Mouse (Mus musculus): Measurements from ENCODE around the gene Gprasp2. TPM values are rescaled to one million over a fixed set of nuclear protein-coding genes. Genes with fewer than 3 reads are reported as not detected.

Gene Gprasp2
- total RNA-seq, 2 experiments from 2014 or later = 0.79 to 3.6 TPM

GRCm38 (mm10) chrX:135876679-135877078, 37.8 kb downstream of the Gprasp2 start:
- Histone ChIP-seq H3K4me3 (no peak overlapping the region), H3K27ac (no peak overlapping the region)
- no peak for TF ChIP-seq CTCF (IDR thresholded peaks at IDR 0.05)
- DNase-seq = no peak
- intact Hi-C loops (cut with DNase I) = no loop called here

GRCm38 (mm10) chrX:135879626-135880025, 40.8 kb downstream of the Gprasp2 start:
- intact Hi-C loops (cut with DNase I) = no loop called here
- no peak overlapping the region for H3K4me3 ChIP-seq
- no peak for TF ChIP-seq CTCF (IDR thresholded peaks at IDR 0.05)
- no peak for DNase-seq
- H3K27ac ChIP-seq = no peak overlapping the region

GRCm38 (mm10) chrX:135885411-135886233, 46.8 kb downstream of the Gprasp2 start:
- TF ChIP-seq CTCF (IDR thresholded peaks at IDR 0.05) = peak; percentile 5; the same call in 1 of the 2 replicates
- intact Hi-C loops (cut with DNase I) = no loop called here
- DNase-seq = peak; percentile 52
- Histone ChIP-seq H3K27ac (peak overlapping the region; percentile 71), H3K4me3 (peak overlapping the region; percentile 78)

- Histone ChIP-seq H3K27ac (peak overlapping the region; percentile 71), H3K4me3 (peak overlapping the region; percentile 78)
- intact Hi-C loops (cut with DNase I) = no loop called here
- no peak for TF ChIP-seq CTCF (IDR thresholded peaks at IDR 0.05)
- DNase-seq = peak; percentile 19
Observed at GRCm38 (mm10) chrX:135886234-135886585, 47.4 kb downstream of the Gprasp2 start.

Other genes starting within 250 kb of the Gprasp2 start
- not detected for gene Nxf7, start 240.3 kb upstream of the Gprasp2 start, total RNA-seq (2021)
- not detected for gene Prame, start 211.3 kb upstream of the Gprasp2 start, total RNA-seq (2021)
- gene Tcp11x2, start 145.2 kb upstream of the Gprasp2 start, total RNA-seq (2021) = not detected
- gene Tmsb15a, start 113.8 kb upstream of the Gprasp2 start, total RNA-seq (2021) = not detected
- gene Armcx5, start 96.3 kb upstream of the Gprasp2 start, total RNA-seq (2021) = 1 to 10 TPM; 4.2 TPM
- gene Gprasp1, start 96.3 kb upstream of the Gprasp2 start, total RNA-seq (2021) = 10 to 100 TPM; 17.6 to 30.1 TPM
- 1 to 10 TPM; 2.3 to 3.1 TPM for gene Bhlhb9, start 41.4 kb upstream of the Gprasp2 start, total RNA-seq (2021)
- under 1 TPM in 1 of 2 experiments, not detected in 1; 0.56 TPM for gene Arxes2, start 154.8 kb downstream of the Gprasp2 start, total RNA-seq (2021)
- gene Arxes1, start 194.3 kb downstream of the Gprasp2 start, total RNA-seq (2021) = under 1 TPM in 1 of 2 experiments, not detected in 1; 0.20 TPM
- under 1 TPM in 1 of 2 experiments, not detected in 1; 0.70 TPM for gene Bex2, start 229.2 kb downstream of the Gprasp2 start, total RNA-seq (2021)
- not detected for gene Nxf3, start 246.2 kb downstream of the Gprasp2 start, total RNA-seq (2021)

Measured in gastrocnemius, adult 2 months (tissue).